Mouse (Mus musculus) liver, postnatal 0 days (tissue): Measurements from ENCODE around the gene Ackr2.

Experiments used
- CTCF ChIP-seq: sonication (generic); IDR thresholded peaks from 2 replicates; pipeline ENCODE4 v1.5.1; 2016; ENCODE audit warnings: antibody characterized with exemption, low read depth
- EP300 ChIP-seq: IDR thresholded peaks from 2 replicates; pipeline ENCODE4 v1.6.1; 2016; ENCODE audit warnings: antibody characterized with exemption, low read depth, mild to moderate bottlenecking

DNA sequence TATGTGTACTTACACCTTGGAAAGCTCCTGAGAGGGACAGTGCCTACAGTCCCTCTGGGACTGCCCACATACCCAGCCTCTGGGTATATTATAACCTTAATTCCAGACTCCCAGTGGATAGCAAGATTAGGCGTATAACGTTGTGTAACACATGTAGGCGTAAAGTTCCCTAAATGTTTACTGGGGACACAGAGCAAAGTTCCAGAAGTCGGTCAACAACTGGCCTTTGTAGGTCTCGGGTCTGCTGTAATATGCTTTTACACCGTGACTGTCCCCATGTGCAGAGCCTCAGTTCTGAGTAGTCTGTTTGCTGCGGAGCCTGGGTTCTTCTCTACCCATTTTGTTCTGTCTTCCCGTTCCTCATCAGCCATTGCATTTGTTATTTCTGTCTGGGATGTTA, 25.3 kb downstream of the Ackr2 start:
- TF ChIP-seq CTCF (no peak), EP300 (peak; percentile 64; the same call in 1 of the 2 replicates)
